31 mouse cellular contexts compared by ENCODE assay signal in the genomic region with DNA sequence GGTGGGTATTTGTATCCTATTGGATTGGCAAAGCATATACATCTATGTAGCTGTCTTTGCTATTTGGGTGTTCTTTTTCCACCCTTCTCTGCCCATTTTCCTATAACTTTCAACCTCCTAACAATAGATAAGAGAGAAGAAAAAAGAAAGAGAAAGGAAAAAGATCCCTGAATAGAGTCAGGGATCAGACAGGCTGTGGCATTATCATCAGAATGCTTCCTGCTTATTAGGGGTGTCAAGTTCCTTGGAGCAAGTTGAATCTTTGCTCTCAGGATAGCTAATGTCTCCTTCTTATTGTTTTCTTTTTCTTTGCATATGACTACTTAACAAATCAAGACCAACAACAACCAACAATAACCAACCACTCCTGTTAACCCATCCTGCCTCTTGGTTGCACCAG.
"Had no signal": no experiment of that assay in that cellular context is flagged by ENCODE, and none has a peak within 500 bp of the region (broad histone marks: within the 10 kb centered on the region; RNA-seq: fewer than 3 reads in every experiment).

No protein-coding gene starts in this region.

- H3K36me3 ChIP-seq: limb, embryonic 10.5 days; limb, embryonic 12.5 days; limb, embryonic 13.5 days; limb, embryonic 15.5 days; liver, embryonic 12.5 days; liver, embryonic 13.5 days; liver, embryonic 15.5 days; lung, embryonic 15.5 days; midbrain, embryonic 10.5 days; midbrain, embryonic 12.5 days; midbrain, embryonic 13.5 days; midbrain, embryonic 15.5 days had no signal

- ATAC-seq: liver, embryonic 12.5 days; liver, postnatal 0 days; lung, postnatal 0 days; midbrain, embryonic 13.5 days; midbrain, embryonic 15.5 days; midbrain, embryonic 16.5 days had no signal

- H3K4me2 ChIP-seq: limb, embryonic 12.5 days; limb, embryonic 13.5 days; limb, embryonic 15.5 days; liver, embryonic 11.5 days; liver, embryonic 12.5 days; liver, embryonic 13.5 days; liver, embryonic 15.5 days; lung, embryonic 14.5 days; lung, embryonic 15.5 days; midbrain, embryonic 11.5 days; midbrain, embryonic 12.5 days; midbrain, embryonic 13.5 days; midbrain, embryonic 15.5 days had no signal

- H3K27me3 ChIP-seq: limb, embryonic 12.5 days; liver, embryonic 12.5 days; liver, embryonic 13.5 days; liver, embryonic 15.5 days; lung, embryonic 15.5 days; megakaryocyte, embryonic 14.5 days; midbrain, embryonic 13.5 days; midbrain, embryonic 15.5 days had no signal

- H3K27ac ChIP-seq: limb, embryonic 10.5 days; limb, embryonic 12.5 days; limb, embryonic 13.5 days; limb, embryonic 15.5 days; liver, embryonic 12.5 days; liver, embryonic 13.5 days; liver, embryonic 14.5 days; liver, embryonic 15.5 days; lung, embryonic 15.5 days; macrophage; midbrain, embryonic 10.5 days; midbrain, embryonic 12.5 days; midbrain, embryonic 13.5 days; midbrain, embryonic 15.5 days had no signal

- H3K9ac ChIP-seq: limb, embryonic 12.5 days; limb, embryonic 13.5 days; limb, embryonic 15.5 days; liver, embryonic 12.5 days; liver, embryonic 13.5 days; liver, embryonic 14.5 days; liver, embryonic 15.5 days; liver, postnatal 0 days; lung, embryonic 14.5 days; lung, embryonic 15.5 days; midbrain, embryonic 12.5 days; midbrain, embryonic 13.5 days; midbrain, embryonic 15.5 days had no signal

- H3K4me1 ChIP-seq: limb, embryonic 10.5 days; limb, embryonic 12.5 days; limb, embryonic 13.5 days; limb, embryonic 15.5 days; liver, embryonic 12.5 days; liver, embryonic 13.5 days; liver, embryonic 15.5 days; lung, embryonic 15.5 days; megakaryocyte, embryonic 14.5 days; midbrain, embryonic 12.5 days; midbrain, embryonic 13.5 days; midbrain, embryonic 15.5 days had no signal

- H3K9me3 ChIP-seq: limb, embryonic 10.5 days; limb, embryonic 12.5 days; limb, embryonic 15.5 days; liver, embryonic 12.5 days; liver, embryonic 13.5 days; liver, embryonic 15.5 days; lung, embryonic 15.5 days; megakaryocyte, embryonic 14.5 days; midbrain, embryonic 10.5 days; midbrain, embryonic 12.5 days; midbrain, embryonic 15.5 days had no signal

- H3K4me3 ChIP-seq: limb, embryonic 10.5 days; limb, embryonic 12.5 days; limb, embryonic 13.5 days; limb, embryonic 15.5 days; liver, embryonic 12.5 days; liver, embryonic 13.5 days; liver, embryonic 15.5 days; lung, embryonic 15.5 days; megakaryocyte, embryonic 14.5 days; midbrain, embryonic 10.5 days; midbrain, embryonic 12.5 days; midbrain, embryonic 13.5 days; midbrain, embryonic 15.5 days; myocyte had no signal

- DNase-seq: left cerebral cortex, postnatal 4 days; liver; liver, embryonic 13.5 days; liver, postnatal 0 days; lung, adult 18-20 months; lung, adult 2 months; lung, embryonic 14.5 days; lung, postnatal 10 days; lung, postnatal 14 days; lung, postnatal 36 days; lung, postnatal 4 days; midbrain, embryonic 14.5 days had no signal
